Mouse (Mus musculus) hindbrain, embryonic 13.5 days (tissue): ENCODE measurements around the gene Irx6. TPM values are rescaled to one million over a fixed set of nuclear protein-coding genes. Genes with fewer than 3 reads are reported as not detected.
A peak's percentile ranks its signal among the peaks of the same experiment; 100 is the strongest.

Experiments used
- ATAC-seq: fragments of 200-750 bp; cut with Nextera tagmentation; 2 replicates; pipeline ENCODE4 v1.8.0; 2017; ENCODE audit warnings: moderate TSS enrichment; ENCODE audit not compliant: low FRiP score
- H3K27ac ChIP-seq: fragments of 300-500 bp; sonication (generic); 2 replicates; pipeline ENCODE4 v1.5.1; 2015; ENCODE audit warnings: inconsistent platforms, mild to moderate bottlenecking, moderate library complexity
- H3K27me3 ChIP-seq: fragments of 300-500 bp; sonication (generic); 2 replicates; pipeline ENCODE4 v1.6.1; 2015; ENCODE audit warnings: mild to moderate bottlenecking, inconsistent platforms
- H3K36me3 ChIP-seq: fragments of 300-500 bp; sonication (generic); 2 replicates; pipeline ENCODE4 v1.6.1; 2015; ENCODE audit warnings: mild to moderate bottlenecking, inconsistent platforms
- H3K4me1 ChIP-seq: fragments of 300-500 bp; sonication (generic); replicated peaks from 2 replicates; pipeline ENCODE4 v1.6.1; 2015; ENCODE audit warnings: inconsistent platforms
- H3K4me2 ChIP-seq: fragments of 300-500 bp; sonication (generic); 2 replicates; pipeline ENCODE4 v1.6.1; 2015; ENCODE audit warnings: inconsistent platforms, mild to moderate bottlenecking, moderate library complexity
- H3K4me3 ChIP-seq: fragments of 300-500 bp; sonication (generic); 2 replicates; pipeline ENCODE4 v1.5.1; 2015; ENCODE audit warnings: mild to moderate bottlenecking, inconsistent platforms
- H3K9ac ChIP-seq: fragments of 300-500 bp; sonication (generic); 2 replicates; pipeline ENCODE4 v1.6.1; 2015; ENCODE audit warnings: mild to moderate bottlenecking, inconsistent platforms
- H3K9me3 ChIP-seq: fragments of 300-500 bp; sonication (generic); 2 replicates; pipeline ENCODE4 v1.6.1; 2016; ENCODE audit warnings: inconsistent platforms
- WGBS: fragments of 180-500 bp; shearing (Covaris S2); methylation state at CpG from one replicate; pipeline ENCODE4 v1.1.7; 2015; 5-methylcytosine and 5-hydroxymethylcytosine counted together
- polyA plus RNA-seq: library from polyadenylated mRNA; unstranded; fragments of >200 nt; fragmentation: Nextera tagmentation; extraction: Ambion mirVana; gene quantifications from 2 replicates; pipeline ENCODE4 v1.2.1, GENCODE M21; 2015

The Irx6 gene
- polyA plus RNA-seq, 1 experiment from 2014 or later: 0.77 TPM

DNA sequence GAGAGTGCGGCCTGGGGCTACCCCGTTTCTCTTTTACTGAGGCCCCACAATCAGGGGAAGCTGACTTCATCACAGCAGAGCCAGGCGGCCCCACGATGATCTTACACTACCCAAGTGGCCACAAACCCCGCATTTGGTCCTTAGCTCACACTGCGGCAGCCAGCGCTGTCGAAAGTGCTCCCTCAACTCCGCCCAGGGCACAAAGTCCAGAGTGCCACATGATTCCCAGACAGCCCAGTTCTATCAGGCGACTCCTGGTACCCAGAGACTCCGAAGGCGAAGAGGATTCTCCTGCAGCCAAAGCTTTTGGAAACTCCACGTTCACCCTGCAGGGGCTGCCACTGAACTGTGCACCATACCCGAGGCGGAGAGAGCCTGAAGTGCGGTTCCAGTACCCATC is 4.3 kb downstream of the Irx6 start:
- Histone ChIP-seq H3K9me3 (no peaks in the 10 kb centered on the region), H3K4me2 (peak overlapping the region; percentile 36), H3K36me3 (no peaks in the 10 kb centered on the region), H3K27ac (no peak overlapping the region), H3K27me3 (peaks cover 82% of the 10 kb centered on the region), H3K9ac (no peak overlapping the region), H3K4me1 (peaks cover 25% of the 10 kb centered on the region), H3K4me3 (peak overlapping the region; percentile 6)
- ATAC-seq: no peak
- 12% methylated on average over 16 of the region's 16 CpGs for WGBS

- Histone ChIP-seq H3K9ac (no peak overlapping the region), H3K27me3 (peaks cover 21% of the 10 kb centered on the region), H3K9me3 (no peaks in the 10 kb centered on the region), H3K27ac (no peak overlapping the region), H3K4me2 (no peak overlapping the region), H3K4me3 (no peak overlapping the region), H3K4me1 (no peaks in the 10 kb centered on the region), H3K36me3 (no peaks in the 10 kb centered on the region)
- WGBS: 87% methylated on average over 5 of the region's 5 CpGs
- no peak for ATAC-seq
Observed at GRCm38 (mm10) chr8:92697361-92697760, 23.3 kb downstream of the Irx6 start.

GRCm38 (mm10) chr8:92698411-92698810 is 24.3 kb downstream of the Irx6 start:
- H3K27me3 ChIP-seq: peaks cover 22% of the 10 kb centered on the region
- H3K36me3 ChIP-seq: no peaks in the 10 kb centered on the region
- no peaks in the 10 kb centered on the region for H3K4me1 ChIP-seq
- 77% methylated on average over 3 of the region's 3 CpGs for WGBS
- ATAC-seq: no peak
- H3K4me3 ChIP-seq: no peak overlapping the region
- H3K4me2 ChIP-seq: no peak overlapping the region
- H3K9me3 ChIP-seq: no peaks in the 10 kb centered on the region
- H3K27ac ChIP-seq: no peak overlapping the region
- no peak overlapping the region for H3K9ac ChIP-seq

DNA sequence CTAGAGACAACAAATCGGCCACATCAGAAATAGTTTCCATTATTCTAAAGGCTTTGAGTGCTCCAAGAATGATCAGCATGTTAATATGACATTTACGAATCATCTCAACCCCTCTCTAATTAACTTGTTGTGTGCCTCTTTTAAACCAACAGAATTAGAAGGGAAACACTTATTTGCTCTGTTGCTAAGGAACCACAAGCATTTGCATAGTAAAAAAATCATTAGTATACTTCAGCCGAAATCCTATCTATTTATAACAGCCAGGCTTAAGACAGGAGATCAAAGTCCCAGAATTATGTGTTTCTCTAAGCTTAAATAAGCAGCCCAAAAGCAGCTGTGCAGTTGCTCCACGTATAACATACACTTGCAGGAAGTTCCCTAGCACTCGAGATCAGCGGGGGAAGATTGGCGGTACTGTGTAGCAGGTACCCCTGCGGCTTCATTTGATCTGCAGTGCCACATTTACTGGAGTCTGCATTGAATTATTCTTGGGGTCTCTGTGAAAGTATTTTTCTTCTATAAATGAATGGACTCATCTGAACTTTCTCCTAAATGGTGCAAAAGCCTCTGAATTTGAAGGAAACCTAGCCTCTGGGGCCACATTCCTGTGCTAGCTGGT is 25.9 kb downstream of the Irx6 start:
- no peaks in the 10 kb centered on the region for H3K4me1 ChIP-seq
- no peaks in the 10 kb centered on the region for H3K9me3 ChIP-seq
- 60% methylated on average over 8 of the region's 8 CpGs for WGBS
- ATAC-seq: no peak
- H3K27ac ChIP-seq: no peak overlapping the region
- peaks cover 22% of the 10 kb centered on the region for H3K27me3 ChIP-seq
- H3K36me3 ChIP-seq: no peaks in the 10 kb centered on the region
- H3K9ac ChIP-seq: no peak overlapping the region
- no peak overlapping the region for H3K4me3 ChIP-seq
- no peak overlapping the region for H3K4me2 ChIP-seq

DNA sequence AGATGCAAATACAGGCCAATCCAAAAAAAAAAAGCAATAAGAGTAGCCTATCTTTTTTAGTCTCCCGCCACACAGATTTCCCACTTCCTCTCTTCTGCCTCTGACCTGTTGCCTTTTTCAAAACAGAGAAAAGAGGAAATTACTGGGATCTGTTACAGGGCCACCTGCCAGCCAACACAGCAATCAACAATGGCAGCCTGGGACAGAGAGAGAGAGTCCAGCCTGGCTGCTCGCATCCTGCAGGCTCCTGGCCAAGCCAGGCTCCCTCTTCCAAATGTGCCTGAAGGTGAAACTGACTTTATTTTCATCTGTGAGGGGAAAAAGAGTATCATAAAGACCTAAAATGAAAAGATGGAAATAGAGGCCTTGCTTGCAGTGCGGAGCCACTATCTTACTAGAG is 29.3 kb downstream of the Irx6 start:
- Histone ChIP-seq H3K27ac (no peak overlapping the region), H3K27me3 (0 out of 2 replicates have a peak, but pooled peaks cover 7% of the 10 kb centered on the region), H3K4me2 (no peak overlapping the region), H3K9ac (no peak overlapping the region), H3K4me3 (no peak overlapping the region), H3K4me1 (no peaks in the 10 kb centered on the region), H3K36me3 (no peaks in the 10 kb centered on the region), H3K9me3 (no peaks in the 10 kb centered on the region)
- ATAC-seq: no peak
- 78% methylated on average over 3 of the region's 3 CpGs for WGBS

- H3K9ac ChIP-seq: no peak overlapping the region
- 41% methylated on average over 2 of the region's 2 CpGs for WGBS
- H3K9me3 ChIP-seq: no peaks in the 10 kb centered on the region
- H3K27me3 ChIP-seq: 0 out of 2 replicates have a peak, but pooled peaks cover 6% of the 10 kb centered on the region
- no peak overlapping the region for H3K4me3 ChIP-seq
- H3K4me2 ChIP-seq: no peak overlapping the region
- no peak overlapping the region for H3K27ac ChIP-seq
- no peaks in the 10 kb centered on the region for H3K4me1 ChIP-seq
- H3K36me3 ChIP-seq: no peaks in the 10 kb centered on the region
- no peak for ATAC-seq
Observed at GRCm38 (mm10) chr8:92706311-92706710, 32.2 kb downstream of the Irx6 start.

GRCm38 (mm10) chr8:92713286-92713685 is 39.2 kb downstream of the Irx6 start:
- Histone ChIP-seq H3K27me3 (0 out of 2 replicates have a peak, but pooled peaks cover 3% of the 10 kb centered on the region), H3K9ac (no peak overlapping the region), H3K9me3 (no peaks in the 10 kb centered on the region), H3K27ac (no peak overlapping the region), H3K4me2 (no peak overlapping the region), H3K4me1 (no peaks in the 10 kb centered on the region), H3K36me3 (no peaks in the 10 kb centered on the region), H3K4me3 (no peak overlapping the region)
- no peak for ATAC-seq
- 76% methylated on average over 1 of the region's 1 CpGs for WGBS

DNA sequence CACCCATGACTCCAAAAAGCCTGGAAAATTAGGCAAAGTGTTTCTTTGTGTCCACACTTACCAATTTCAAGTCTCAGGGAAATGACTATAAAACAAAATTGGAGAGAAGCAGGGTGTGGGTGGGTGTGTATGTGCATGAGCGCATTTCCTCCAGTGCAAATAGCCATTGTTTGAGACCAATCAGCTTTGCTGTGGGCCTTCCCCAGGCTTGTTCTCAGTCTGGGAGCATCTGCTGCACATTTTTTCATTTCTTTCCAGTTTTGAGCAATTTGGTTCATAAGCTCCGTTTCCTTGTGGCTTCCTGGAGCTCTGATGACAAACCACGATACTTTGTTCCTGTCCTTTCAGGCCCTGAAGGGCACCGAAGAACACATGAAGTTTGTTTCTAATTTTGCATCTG is 43.3 kb downstream of the Irx6 start:
- Histone ChIP-seq H3K9me3 (no peaks in the 10 kb centered on the region), H3K36me3 (no peaks in the 10 kb centered on the region), H3K27me3 (0 out of 2 replicates have a peak, but pooled peaks cover 7% of the 10 kb centered on the region), H3K4me3 (no peak overlapping the region), H3K27ac (no peak overlapping the region), H3K9ac (no peak overlapping the region), H3K4me2 (no peak overlapping the region), H3K4me1 (peaks cover 8% of the 10 kb centered on the region)
- ATAC-seq: no peak
- 74% methylated on average over 4 of the region's 4 CpGs for WGBS

DNA sequence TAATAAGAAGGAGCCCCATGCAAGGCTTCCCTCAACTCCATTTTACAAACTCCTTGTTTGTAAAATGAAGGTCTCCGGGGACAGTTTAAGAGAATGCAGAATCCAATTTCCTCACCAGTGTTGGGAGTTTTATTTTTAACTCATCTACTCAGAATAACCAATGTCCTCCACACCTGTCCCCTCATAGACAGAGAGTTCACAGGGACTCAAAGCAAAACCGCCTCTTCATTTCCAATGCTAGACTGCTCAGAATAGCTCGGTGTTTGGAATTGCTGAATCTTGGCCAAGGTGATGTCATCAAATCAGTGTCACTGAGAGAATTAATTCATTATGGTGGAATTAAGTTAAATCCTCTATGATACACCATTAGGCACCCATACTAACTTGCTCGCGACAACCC is 44.0 kb downstream of the Irx6 start:
- no peak overlapping the region for H3K4me2 ChIP-seq
- no peak for ATAC-seq
- H3K27ac ChIP-seq: no peak overlapping the region
- peaks cover 14% of the 10 kb centered on the region for H3K4me1 ChIP-seq
- H3K9me3 ChIP-seq: no peaks in the 10 kb centered on the region
- 76% methylated on average over 5 of the region's 5 CpGs for WGBS
- no peak overlapping the region for H3K9ac ChIP-seq
- no peak overlapping the region for H3K4me3 ChIP-seq
- no peaks in the 10 kb centered on the region for H3K36me3 ChIP-seq
- peaks cover 10% of the 10 kb centered on the region; the same call in 1 of the 2 replicates for H3K27me3 ChIP-seq

DNA sequence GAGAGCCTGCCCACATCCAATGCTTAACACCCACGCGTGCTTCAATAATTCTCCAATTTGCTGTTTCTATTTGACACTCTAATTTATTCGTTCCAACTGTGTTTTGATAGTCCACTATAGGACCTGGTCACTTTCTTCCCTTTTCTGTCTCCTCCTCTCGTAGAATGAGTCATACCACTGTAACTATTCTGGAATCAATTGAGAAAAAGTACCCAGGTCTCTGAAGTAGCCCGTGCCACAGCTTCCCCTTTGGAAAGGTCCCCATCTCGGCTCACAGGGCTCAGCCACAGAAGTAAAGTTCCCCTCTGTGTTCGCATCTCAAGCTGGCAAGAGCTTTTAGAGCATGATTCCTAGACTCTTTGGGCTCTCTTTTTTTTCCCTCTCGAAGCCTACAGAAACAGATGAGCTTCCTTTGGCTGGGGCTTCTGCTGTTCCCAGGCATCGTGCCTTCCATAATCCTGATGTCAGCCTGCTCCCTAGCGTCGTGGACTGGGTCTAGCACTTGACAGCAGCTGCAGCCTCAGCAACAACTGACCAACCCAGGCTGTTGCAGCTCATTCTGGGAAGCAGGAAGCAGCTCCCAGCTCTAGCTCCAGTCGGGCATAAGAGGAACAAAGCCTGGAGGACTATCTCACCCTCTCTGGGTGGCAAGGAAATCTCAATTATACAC is 47.3 kb downstream of the Irx6 start:
- Histone ChIP-seq H3K4me3 (no peak overlapping the region), H3K9me3 (no peaks in the 10 kb centered on the region), H3K36me3 (no peaks in the 10 kb centered on the region), H3K27ac (no peak overlapping the region; the same call in 1 of the 2 replicates), H3K27me3 (peaks cover 25% of the 10 kb centered on the region), H3K4me1 (peaks cover 31% of the 10 kb centered on the region), H3K4me2 (no peak overlapping the region), H3K9ac (no peak overlapping the region)
- WGBS: 41% methylated on average over 12 of the region's 12 CpGs
- peak; percentile 82 for ATAC-seq

- whole genome bisulfite sequencing: 60% methylated on average over 8 of the region's 8 CpGs
- Histone ChIP-seq H3K27me3 (peaks cover 25% of the 10 kb centered on the region), H3K27ac (no peak overlapping the region; the same call in 1 of the 2 replicates), H3K36me3 (no peaks in the 10 kb centered on the region), H3K9ac (no peak overlapping the region), H3K4me3 (no peak overlapping the region), H3K4me1 (peaks cover 31% of the 10 kb centered on the region), H3K4me2 (no peak overlapping the region), H3K9me3 (no peaks in the 10 kb centered on the region)
- ATAC-seq: no peak
Observed at GRCm38 (mm10) chr8:92721936-92722321, 47.8 kb downstream of the Irx6 start.

GRCm38 (mm10) chr8:92723320-92723719 is 49.2 kb downstream of the Irx6 start:
- H3K4me3 ChIP-seq: no peak overlapping the region
- peak overlapping the region; percentile 44; the same call in 1 of the 2 replicates for H3K27ac ChIP-seq
- H3K4me1 ChIP-seq: peaks cover 31% of the 10 kb centered on the region
- ATAC-seq: no peak
- no peak overlapping the region for H3K4me2 ChIP-seq
- H3K27me3 ChIP-seq: peaks cover 30% of the 10 kb centered on the region
- H3K9ac ChIP-seq: no peak overlapping the region
- H3K36me3 ChIP-seq: no peaks in the 10 kb centered on the region
- H3K9me3 ChIP-seq: no peaks in the 10 kb centered on the region
- 37% methylated on average over 6 of the region's 6 CpGs for WGBS

- Histone ChIP-seq H3K27ac (no peak overlapping the region), H3K27me3 (peaks cover 30% of the 10 kb centered on the region), H3K9ac (no peak overlapping the region), H3K4me1 (peaks cover 31% of the 10 kb centered on the region), H3K4me2 (no peak overlapping the region), H3K9me3 (no peaks in the 10 kb centered on the region), H3K4me3 (no peak overlapping the region), H3K36me3 (no peaks in the 10 kb centered on the region)
- ATAC-seq: 0 out of 2 replicates have a peak, but pooled peaks have one; percentile 39
- WGBS: 22% methylated on average over 7 of the region's 7 CpGs
Observed at GRCm38 (mm10) chr8:92723947-92724346, 49.9 kb downstream of the Irx6 start.
